Mouse (Mus musculus) heart, adult 8-10 months (tissue): ENCODE measurements around the gene Map7. TPM values are rescaled to one million over a fixed set of nuclear protein-coding genes. Genes with fewer than 3 reads are reported as not detected.

Experiments used
- DNase-seq: peaks from one replicate; pipeline ENCODE4 v3.0.0; 2022; ENCODE audit warnings: low spot score
- total RNA-seq, 4 experiments: library from RNA; stranded (reverse); gene quantifications; 2 replicates each; pipeline ENCODE4 v1.2.4; 2022

The Map7 gene
- total RNA-seq, 4 experiments from 2014 or later: 13.7 to 20.4 (median 15.3) TPM

GRCm38 (mm10) chr10:20152131-20152530, 3.9 kb downstream of the Map7 start:
- DNase-seq: no peak

GRCm38 (mm10) chr10:20153507-20153906, 5.2 kb downstream of the Map7 start:
- no peak for DNase-seq

- DNase-seq: no peak
These were observed 7.1 kb downstream of the Map7 start for GRCm38 (mm10) chr10:20155401-20155800.

- no peak for DNase-seq
These were observed 8.9 kb downstream of the Map7 start for GRCm38 (mm10) chr10:20157021-20157726.

GRCm38 (mm10) chr10:20158756-20159155, 10.5 kb downstream of the Map7 start:
- no peak for DNase-seq

GRCm38 (mm10) chr10:20159308-20159707, 11.0 kb downstream of the Map7 start:
- no peak for DNase-seq

- DNase-seq: no peak
These were observed 12.6 kb downstream of the Map7 start for GRCm38 (mm10) chr10:20160914-20161313.

- DNase-seq: no peak
These were observed 16.5 kb downstream of the Map7 start for GRCm38 (mm10) chr10:20164810-20165209.

- DNase-seq: no peak
These were observed 18.5 kb downstream of the Map7 start for GRCm38 (mm10) chr10:20166797-20167196.

- DNase-seq: no peak
These were observed 19.2 kb downstream of the Map7 start for GRCm38 (mm10) chr10:20167467-20167866.

GRCm38 (mm10) chr10:20169182-20169674, 21.0 kb downstream of the Map7 start:
- DNase-seq: no peak

GRCm38 (mm10) chr10:20169927-20170604, 21.8 kb downstream of the Map7 start:
- no peak for DNase-seq

- peak; percentile 34 for DNase-seq
These were observed 22.4 kb downstream of the Map7 start for GRCm38 (mm10) chr10:20170605-20171088.

- no peak for DNase-seq
These were observed 22.9 kb downstream of the Map7 start for GRCm38 (mm10) chr10:20171209-20171608.

- no peak for DNase-seq
These were observed 23.5 kb downstream of the Map7 start for GRCm38 (mm10) chr10:20171756-20172155.

- DNase-seq: no peak
These were observed 25.5 kb downstream of the Map7 start for GRCm38 (mm10) chr10:20173733-20174132.

GRCm38 (mm10) chr10:20176054-20176453, 27.8 kb downstream of the Map7 start:
- no peak for DNase-seq

- DNase-seq: no peak
These were observed 30.7 kb downstream of the Map7 start for GRCm38 (mm10) chr10:20178807-20179605.

GRCm38 (mm10) chr10:20181198-20181597, 32.9 kb downstream of the Map7 start:
- no peak for DNase-seq

GRCm38 (mm10) chr10:20181680-20182399, 33.6 kb downstream of the Map7 start:
- DNase-seq: no peak

GRCm38 (mm10) chr10:20184326-20184725, 36.1 kb downstream of the Map7 start:
- DNase-seq: no peak
